Mouse (Mus musculus) forebrain, postnatal 0 days (tissue): ENCODE results near the gene Creb3. TPM values are rescaled to one million over a fixed set of nuclear protein-coding genes. Genes with fewer than 3 reads are reported as not detected.

Experiments used
- ATAC-seq: fragments of 200-750 bp; cut with Nextera tagmentation; 2 replicates; pipeline ENCODE4 v1.8.0; 2017; ENCODE audit warnings: mild to moderate bottlenecking, moderate library complexity
- DNase-seq: peaks from one replicate; pipeline ENCODE4 v3.0.0-alpha.2; 2015
- H3K27ac ChIP-seq: fragments of 300-500 bp; sonication (generic); 2 replicates; pipeline ENCODE4 v1.5.1; 2014; ENCODE audit warnings: low read depth, mild to moderate bottlenecking, antibody characterized with exemption, low read length, moderate library complexity, mixed read lengths
- H3K27me3 ChIP-seq: fragments of 300-500 bp; sonication (generic); 2 replicates; pipeline ENCODE4 v1.6.1; 2014; ENCODE audit warnings: mild to moderate bottlenecking, low read length, mixed read lengths; ENCODE audit not compliant: insufficient read depth
- H3K36me3 ChIP-seq: fragments of 300-500 bp; sonication (generic); 2 replicates; pipeline ENCODE4 v1.6.1; 2014; ENCODE audit warnings: mild to moderate bottlenecking, moderate library complexity; ENCODE audit not compliant: insufficient read depth
- H3K4me1 ChIP-seq: fragments of 300-500 bp; sonication (generic); 2 replicates; pipeline ENCODE4 v1.6.1; 2014; ENCODE audit warnings: antibody characterized with exemption; ENCODE audit not compliant: insufficient read depth
- H3K4me2 ChIP-seq: fragments of 300-500 bp; sonication (generic); 2 replicates; pipeline ENCODE4 v1.6.1; 2014; ENCODE audit warnings: low read depth, mild to moderate bottlenecking, moderate library complexity
- H3K4me3 ChIP-seq: fragments of 300-500 bp; sonication (generic); 2 replicates; pipeline ENCODE4 v1.5.1; 2014; ENCODE audit warnings: low read depth, low read length, mixed read lengths
- H3K9ac ChIP-seq: fragments of 300-500 bp; sonication (generic); 2 replicates; pipeline ENCODE4 v1.6.1; 2014; ENCODE audit warnings: mild to moderate bottlenecking
- H3K9me3 ChIP-seq: fragments of 300-500 bp; sonication (generic); 2 replicates; pipeline ENCODE4 v1.6.1; 2016; ENCODE audit warnings: low read length
- CTCF ChIP-seq: sonication (generic); IDR thresholded peaks from 2 replicates; pipeline ENCODE4 v1.5.1; 2016; ENCODE audit warnings: antibody characterized with exemption, control low read depth, low read depth
- WGBS: fragments of 180-500 bp; shearing (Covaris S2); extraction: QIAGEN DNeasy Blood & Tissue Kit; methylation state at CpG from one replicate; pipeline ENCODE4 v1.1.7; 2014; 5-methylcytosine and 5-hydroxymethylcytosine counted together
- polyA plus RNA-seq: library from polyadenylated mRNA; unstranded; fragments of >200 nt; fragmentation: Nextera tagmentation; extraction: Ambion mirVana; gene quantifications from 2 replicates; pipeline ENCODE4 v1.2.1, GENCODE M21; 2015
- total RNA-seq: library from RNA; depleted of rRNA; stranded (reverse); fragments of >200 nt; gene quantifications from 2 replicates; pipeline ENCODE4 v1.2.3, GENCODE M21; 2014; rRNA removed

The Creb3 gene
- total and polyA plus RNA-seq, 2 experiments from 2014 or later, result 64.4 to 84.0 TPM

DNA sequence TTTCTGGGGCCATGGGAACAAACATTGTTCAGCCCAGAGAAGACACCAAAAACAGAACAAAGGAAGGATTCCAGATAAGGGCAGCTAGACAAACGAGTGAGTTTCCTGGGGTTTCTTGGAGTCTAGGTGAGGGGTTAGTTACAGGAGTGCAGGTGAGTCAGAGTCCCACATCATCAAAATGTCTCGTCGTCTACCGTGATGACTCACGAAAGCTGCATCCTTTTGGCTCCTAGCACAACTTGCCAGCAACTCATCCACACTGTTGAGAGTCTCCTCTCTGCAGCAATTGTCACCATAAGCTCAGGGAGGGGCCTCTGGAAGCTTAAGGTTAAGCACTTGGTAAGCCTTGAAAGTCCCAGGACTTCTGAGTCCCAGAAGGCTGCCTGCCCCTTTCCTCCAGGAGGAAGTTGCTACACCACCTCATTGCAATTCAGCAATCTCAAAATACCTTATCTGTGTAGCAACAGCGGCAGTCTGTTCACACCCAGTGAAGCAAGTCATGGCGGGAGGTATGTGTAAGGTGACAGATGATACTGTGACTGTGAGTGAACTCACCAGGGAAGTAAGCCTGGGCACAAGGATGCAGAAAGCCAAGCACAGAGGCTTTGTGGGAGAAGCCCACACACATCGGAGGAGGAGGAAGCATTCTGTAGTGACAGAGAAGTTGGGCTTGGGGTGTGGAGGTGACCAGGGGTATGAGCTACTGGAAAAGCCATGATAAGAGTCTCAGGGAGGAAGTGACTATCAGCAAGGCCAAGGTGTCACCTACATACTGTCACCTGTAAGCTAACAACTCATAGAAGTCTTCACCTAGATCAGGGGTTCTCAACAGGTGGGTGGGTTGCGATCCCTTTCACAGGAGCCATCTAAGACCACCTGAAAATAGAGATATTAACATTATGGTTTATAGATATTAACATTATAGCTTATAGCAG, 42.9 kb downstream of the Creb3 start:
- no peaks in the 10 kb centered on the region for H3K36me3 ChIP-seq
- ATAC-seq (no peak), DNase-seq (no peak)
- H3K4me3 ChIP-seq, result no peak overlapping the region
- no peak overlapping the region for H3K9ac ChIP-seq
- TF ChIP-seq CTCF, result no peak
- H3K4me1 ChIP-seq, result no peaks in the 10 kb centered on the region
- WGBS, result 84% methylated on average over 9 of the region's 9 CpGs
- no peak overlapping the region for H3K4me2 ChIP-seq
- no peaks in the 10 kb centered on the region for H3K27me3 ChIP-seq
- H3K27ac ChIP-seq, result no peak overlapping the region
- no peaks in the 10 kb centered on the region for H3K9me3 ChIP-seq

DNA sequence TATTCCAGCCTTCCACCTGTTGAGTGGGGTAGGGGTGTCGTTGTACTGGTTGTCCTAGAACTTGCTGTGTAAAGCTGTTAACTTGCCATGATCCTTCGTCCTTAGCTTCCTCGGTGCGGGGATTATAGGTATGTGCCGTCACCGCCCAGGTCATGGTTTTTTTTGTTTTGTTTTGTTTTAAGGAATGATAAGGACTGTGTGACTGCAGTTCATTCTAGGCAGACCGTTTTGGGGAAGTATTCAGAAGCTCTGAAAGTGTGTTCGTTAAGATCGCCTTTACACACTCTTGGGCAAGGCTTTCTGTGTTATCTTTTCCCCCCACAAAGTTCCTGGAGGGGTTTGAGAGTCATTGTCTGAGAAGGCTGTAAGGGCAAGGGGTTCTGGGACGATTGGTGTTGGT, 50.4 kb downstream of the Creb3 start:
- ATAC-seq (no peak), DNase-seq (no peak)
- no peak for TF ChIP-seq CTCF
- 66% methylated on average over 10 of the region's 10 CpGs for WGBS
- Histone ChIP-seq H3K27me3 (no peaks in the 10 kb centered on the region), H3K9ac (no peak overlapping the region), H3K27ac (no peak overlapping the region), H3K4me1 (no peaks in the 10 kb centered on the region), H3K36me3 (no peaks in the 10 kb centered on the region), H3K4me2 (no peak overlapping the region), H3K4me3 (no peak overlapping the region), H3K9me3 (no peaks in the 10 kb centered on the region)

DNA sequence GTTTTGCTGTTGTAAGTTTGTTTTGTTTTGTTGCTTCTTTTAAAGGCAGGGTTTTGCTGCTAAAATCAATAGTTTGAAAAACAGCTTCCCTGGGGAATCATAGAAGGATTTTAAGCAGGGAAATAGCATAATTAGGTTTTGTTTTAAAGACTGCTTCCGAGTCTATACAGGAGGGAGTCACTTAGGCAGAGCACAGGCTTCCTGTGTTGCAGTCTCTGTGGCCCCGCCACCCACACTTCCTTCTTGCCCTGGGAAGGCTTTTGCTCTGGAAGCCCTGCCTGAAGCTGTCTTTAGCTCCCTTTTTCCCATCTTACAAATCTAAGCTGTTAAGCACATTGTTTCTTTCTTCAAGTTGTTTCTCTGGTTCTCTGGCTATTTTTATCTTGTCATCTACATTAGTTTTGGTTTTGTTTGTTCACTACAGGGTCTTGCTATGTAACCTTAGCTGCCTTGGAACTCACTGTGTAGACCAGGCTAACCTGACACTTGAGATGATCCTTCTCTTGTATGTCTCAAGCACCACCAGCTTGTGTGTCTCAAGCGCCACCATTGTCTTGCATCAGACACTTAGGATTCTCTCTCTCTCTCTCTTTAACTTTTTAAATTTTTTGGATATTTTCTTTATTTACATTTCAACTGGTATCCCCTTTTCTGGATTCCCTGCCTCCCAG, 51.1 kb downstream of the Creb3 start:
- Histone ChIP-seq H3K9ac (no peak overlapping the region), H3K4me1 (no peaks in the 10 kb centered on the region), H3K36me3 (no peaks in the 10 kb centered on the region), H3K4me2 (no peak overlapping the region), H3K27ac (no peak overlapping the region), H3K9me3 (no peaks in the 10 kb centered on the region), H3K4me3 (no peak overlapping the region), H3K27me3 (no peaks in the 10 kb centered on the region)
- no peak for ATAC-seq
- DNase-seq, result no peak
- WGBS, result 62% methylated on average over 3 of the region's 3 CpGs
- no peak for TF ChIP-seq CTCF

Other genes with a start within 250 kb of the Creb3 start
- gene Rusc2, start 180.4 kb upstream of the Creb3 start, total RNA-seq, result 116 and 148 TPM in 2 replicates
- gene Rusc2, start 180.4 kb upstream of the Creb3 start, polyA plus RNA-seq, result 73.2 and 75.8 TPM in 2 replicates
- gene Fam166b, start 133.2 kb upstream of the Creb3 start, total RNA-seq, result 0.15 and 1.3 TPM in 2 replicates
- gene Fam166b, start 133.2 kb upstream of the Creb3 start, polyA plus RNA-seq, result 0.58 and 0.96 TPM in 2 replicates
- gene Tesk1, start 120.4 kb upstream of the Creb3 start, total RNA-seq, result 101 and 124 TPM in 2 replicates
- gene Tesk1, start 120.4 kb upstream of the Creb3 start, polyA plus RNA-seq, result 14.8 and 15.4 TPM in 2 replicates
- gene Cd72, start 107.7 kb upstream of the Creb3 start, total RNA-seq, result 0.19 TPM in 1 of 2 replicates, not detected in the other
- 3.2 and 4.6 TPM in 2 replicates for gene Cd72, start 107.7 kb upstream of the Creb3 start, polyA plus RNA-seq
- not detected in 2 replicates for gene Sit1, start 78.6 kb upstream of the Creb3 start, total RNA-seq
- not detected in 2 replicates for gene Sit1, start 78.6 kb upstream of the Creb3 start, polyA plus RNA-seq
- gene Ccdc107, start 69.4 kb upstream of the Creb3 start, total RNA-seq, result 57.3 and 86.2 TPM in 2 replicates
- 92.2 and 103 TPM in 2 replicates for gene Ccdc107, start 69.4 kb upstream of the Creb3 start, polyA plus RNA-seq
- 2.9 and 4.5 TPM in 2 replicates for gene Arhgef39, start 62.6 kb upstream of the Creb3 start, total RNA-seq
- gene Arhgef39, start 62.6 kb upstream of the Creb3 start, polyA plus RNA-seq, result 3.6 and 3.9 TPM in 2 replicates
- 0.14 and 0.31 TPM in 2 replicates for gene Car9, start 55.4 kb upstream of the Creb3 start, total RNA-seq
- gene Car9, start 55.4 kb upstream of the Creb3 start, polyA plus RNA-seq, result 0.65 and 0.70 TPM in 2 replicates
- gene Tpm2, start 38.6 kb upstream of the Creb3 start, total RNA-seq, result 4.1 and 11.7 TPM in 2 replicates
- gene Tpm2, start 38.6 kb upstream of the Creb3 start, polyA plus RNA-seq, result 5.1 and 8.1 TPM in 2 replicates
- 34.4 and 44.1 TPM in 2 replicates for gene Tln1, start 359 bp downstream of the Creb3 start, total RNA-seq
- 66.2 and 80.4 TPM in 2 replicates for gene Tln1, start 359 bp downstream of the Creb3 start, polyA plus RNA-seq
- 17.6 and 22.6 TPM in 2 replicates for gene Rgp1, start 16.4 kb downstream of the Creb3 start, total RNA-seq
- 7.1 and 10.4 TPM in 2 replicates for gene Rgp1, start 16.4 kb downstream of the Creb3 start, polyA plus RNA-seq
- 31.6 and 37.7 TPM in 2 replicates for gene Gba2, start 16.5 kb downstream of the Creb3 start, total RNA-seq
- 45.4 and 45.5 TPM in 2 replicates for gene Gba2, start 16.5 kb downstream of the Creb3 start, polyA plus RNA-seq
- gene Msmp, start 22.2 kb downstream of the Creb3 start, total RNA-seq, result not detected in 2 replicates
- 0.38 and 1.9 TPM in 2 replicates for gene Msmp, start 22.2 kb downstream of the Creb3 start, polyA plus RNA-seq
- gene Npr2, start 69.6 kb downstream of the Creb3 start, total RNA-seq, result 28.2 and 35.3 TPM in 2 replicates
- gene Npr2, start 69.6 kb downstream of the Creb3 start, polyA plus RNA-seq, result 7.9 and 9.1 TPM in 2 replicates
- 5.8 and 6.1 TPM in 2 replicates for gene Spag8, start 91.3 kb downstream of the Creb3 start, total RNA-seq
- gene Spag8, start 91.3 kb downstream of the Creb3 start, polyA plus RNA-seq, result 6.0 and 9.1 TPM in 2 replicates
- 53.6 and 61.9 TPM in 2 replicates for gene Hint2, start 94.1 kb downstream of the Creb3 start, total RNA-seq
- 80.0 and 101 TPM in 2 replicates for gene Hint2, start 94.1 kb downstream of the Creb3 start, polyA plus RNA-seq
- gene Tmem8b, start 106.6 kb downstream of the Creb3 start, total RNA-seq, result 21.3 and 27.4 TPM in 2 replicates
- gene Tmem8b, start 106.6 kb downstream of the Creb3 start, polyA plus RNA-seq, result 8.2 and 14.1 TPM in 2 replicates
- gene Fam221b, start 106.8 kb downstream of the Creb3 start, total RNA-seq, result 0.08 TPM in 1 of 2 replicates, not detected in the other
- gene Fam221b, start 106.8 kb downstream of the Creb3 start, polyA plus RNA-seq, result 1.6 TPM in 2 replicates
- not detected in 2 replicates for gene Olfr70, start 138.5 kb downstream of the Creb3 start, total RNA-seq
- not detected in 2 replicates for gene Olfr70, start 138.5 kb downstream of the Creb3 start, polyA plus RNA-seq
- not detected in 2 replicates for gene Olfr71, start 147.9 kb downstream of the Creb3 start, total RNA-seq
- gene Olfr71, start 147.9 kb downstream of the Creb3 start, polyA plus RNA-seq, result not detected in 2 replicates
- 1.7 TPM in 1 of 2 replicates, not detected in the other for gene Hrct1, start 164.9 kb downstream of the Creb3 start, total RNA-seq
- 0.75 and 1.0 TPM in 2 replicates for gene Hrct1, start 164.9 kb downstream of the Creb3 start, polyA plus RNA-seq
- 0.29 and 0.31 TPM in 2 replicates for gene Spaar, start 167.7 kb downstream of the Creb3 start, total RNA-seq
- 0.25 TPM in 2 replicates for gene Spaar, start 167.7 kb downstream of the Creb3 start, polyA plus RNA-seq
- not detected in 2 replicates for gene Olfr159, start 208.7 kb downstream of the Creb3 start, total RNA-seq
- gene Olfr159, start 208.7 kb downstream of the Creb3 start, polyA plus RNA-seq, result not detected in 2 replicates